Mouse (Mus musculus) T-helper 17 cell (primary cell): ENCODE measurements at regions not wholly inside any gene's neighbourhood (a gene's known extent, or its start where the extent isn't known, plus 50 kb on each side); places are given as distances from the start of the nearest gene placed in this dataset.
"Not testable (repeated sequence)": the region's sequence is repeated elsewhere in the genome, so short reads cannot be mapped to it uniquely, and the experiment has no call there.

Experiments used
- in situ Hi-C, 2 experiments: fragments of 300-600 bp; cut with MboI, MseI; formaldehyde crosslinking; loops; 1 replicate in 1 of 2; 2 replicates in 1 of 2; pipeline ENCODE4 v1.15.1; 2025; ENCODE audit warnings: high pct_unique_total_duplicates in 2 of 2

DNA sequence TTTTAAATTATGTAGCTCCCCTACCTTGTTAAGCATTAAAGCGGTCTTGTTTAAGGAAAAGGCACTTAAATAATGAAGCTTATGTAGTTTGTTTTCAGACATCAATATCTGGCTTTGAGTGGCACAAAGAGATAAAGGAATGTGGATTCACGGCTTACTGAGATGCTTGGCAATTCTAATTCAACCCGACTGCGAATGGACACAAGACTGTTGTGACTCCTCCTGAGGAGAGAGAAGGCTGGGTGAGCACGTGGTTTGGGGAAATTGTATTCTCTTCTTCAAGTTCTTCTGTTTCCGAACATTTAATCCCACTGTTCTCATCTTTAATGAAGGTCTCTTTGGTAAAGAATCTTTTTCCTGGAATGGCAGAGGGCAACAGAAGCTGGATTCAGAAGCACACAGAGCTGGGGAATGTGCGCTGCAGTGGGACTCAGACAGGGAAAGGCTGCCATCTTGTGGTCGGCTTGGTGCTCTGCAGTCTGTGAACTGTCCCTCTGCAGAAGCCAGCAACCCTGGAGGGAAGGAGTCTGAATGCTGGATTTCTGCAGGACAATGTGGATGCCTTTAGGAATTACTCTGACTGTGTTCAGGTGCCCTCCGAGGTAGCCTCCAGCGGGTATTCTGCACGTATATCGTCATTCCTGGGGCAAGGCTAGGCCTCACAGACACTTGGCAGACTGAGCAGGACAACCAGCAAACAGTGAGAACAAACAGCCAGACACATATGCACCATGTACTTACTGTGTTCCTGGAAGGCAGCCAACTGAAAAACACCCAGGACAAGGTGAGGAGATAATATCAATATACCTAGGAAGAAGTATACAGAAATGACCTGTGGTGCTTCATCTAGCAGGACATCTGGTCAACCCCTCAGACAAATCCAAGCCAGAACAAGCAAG, 54.0 kb upstream of the Pax1 start:
- in situ Hi-C loops: loop anchor here in 1 of 2 experiments (10.0 kb wide), 2 partner anchors 353 to 1777 kb away; no protein-coding TSS in a partner anchor

DNA sequence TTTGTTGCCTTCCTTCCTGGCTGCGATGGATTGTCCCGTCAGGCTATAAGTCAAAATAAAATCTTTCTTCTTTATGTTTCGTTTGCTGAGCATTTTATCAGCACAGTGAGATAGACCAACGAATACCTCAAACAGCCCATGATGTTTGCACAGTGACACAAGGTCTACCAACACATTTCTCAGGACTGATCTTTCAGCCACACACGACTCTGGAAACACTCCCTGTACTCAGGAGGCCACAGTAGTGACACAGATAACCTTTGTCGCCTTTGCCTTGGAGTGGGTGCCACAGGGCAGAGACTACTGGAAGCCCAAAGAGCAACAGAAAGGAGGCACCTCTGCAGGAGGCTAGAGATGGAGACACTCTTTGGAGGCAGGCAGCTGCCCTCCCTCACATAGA, 55.0 kb upstream of the Pax1 start:
- in situ Hi-C loops: loop anchor here in 1 of 2 experiments (10.0 kb wide), 2 partner anchors 352 to 1778 kb away; no protein-coding TSS in a partner anchor

DNA sequence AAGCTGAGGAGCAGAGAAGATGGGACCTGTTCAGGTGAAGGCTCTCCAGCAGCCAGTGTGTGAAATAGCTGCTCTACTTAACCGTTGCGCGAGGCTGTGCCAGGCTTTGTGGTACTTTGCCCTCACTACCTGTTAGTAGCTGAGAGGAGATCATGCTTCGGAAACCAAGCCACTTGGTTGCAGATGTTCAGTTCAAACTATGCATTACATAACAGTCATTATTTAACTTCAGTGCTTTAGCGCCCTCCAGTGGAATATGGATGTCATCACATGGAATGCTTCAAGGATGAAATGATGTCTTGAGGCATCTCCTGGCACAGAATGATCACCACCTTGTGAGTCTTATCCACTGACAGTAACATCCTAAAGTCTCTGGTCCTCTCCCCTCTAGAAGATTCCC, 56.5 kb upstream of the Pax1 start:
- in situ Hi-C loops: loop anchor here in 1 of 2 experiments (10.0 kb wide), 2 partner anchors 350 to 1780 kb away; no protein-coding TSS in a partner anchor

DNA sequence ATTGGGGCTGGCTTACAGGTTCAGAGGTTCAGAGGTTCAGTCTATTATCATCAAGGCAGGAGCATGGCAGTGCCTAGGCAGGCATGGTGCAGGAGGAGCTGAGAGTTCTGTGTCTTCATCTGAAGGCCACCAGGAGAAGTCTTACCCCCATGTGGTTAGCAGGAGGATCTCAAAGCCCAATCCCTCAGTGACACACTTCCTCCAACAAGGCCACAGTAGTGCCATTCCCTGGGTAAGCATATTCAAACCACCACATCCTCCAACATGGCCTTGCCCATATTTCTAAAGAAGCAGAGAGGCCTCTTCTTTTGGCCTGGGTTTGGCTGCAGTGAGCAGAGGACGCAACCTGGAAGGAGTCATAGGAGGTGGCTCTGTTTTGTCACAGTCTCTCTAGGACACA, 61.2 kb upstream of the Pax1 start:
- in situ Hi-C loops: loop anchor here in 1 of 2 experiments (10.0 kb wide), 2 partner anchors 346 to 1784 kb away; no protein-coding TSS in a partner anchor

DNA sequence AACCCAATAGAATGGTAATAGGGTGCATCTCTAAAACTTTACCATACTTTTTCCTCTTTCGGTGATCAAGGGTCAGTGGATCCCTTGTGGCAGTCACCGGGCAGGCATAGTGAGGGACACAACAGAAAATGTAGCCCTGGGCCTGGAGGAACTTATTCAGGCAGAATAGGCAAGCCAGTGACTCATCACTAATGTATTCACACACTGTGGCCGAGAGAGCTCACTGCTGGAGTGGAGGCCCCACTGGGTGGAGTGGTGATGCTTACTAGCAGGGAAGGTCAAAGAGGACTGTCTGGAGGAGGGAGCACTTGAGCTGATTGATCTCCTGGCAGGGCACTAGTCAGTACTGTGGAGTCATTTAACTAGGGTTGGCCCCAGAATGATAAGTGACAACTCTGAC, 62.4 kb upstream of the Pax1 start:
- in situ Hi-C loops: no loop called here

DNA sequence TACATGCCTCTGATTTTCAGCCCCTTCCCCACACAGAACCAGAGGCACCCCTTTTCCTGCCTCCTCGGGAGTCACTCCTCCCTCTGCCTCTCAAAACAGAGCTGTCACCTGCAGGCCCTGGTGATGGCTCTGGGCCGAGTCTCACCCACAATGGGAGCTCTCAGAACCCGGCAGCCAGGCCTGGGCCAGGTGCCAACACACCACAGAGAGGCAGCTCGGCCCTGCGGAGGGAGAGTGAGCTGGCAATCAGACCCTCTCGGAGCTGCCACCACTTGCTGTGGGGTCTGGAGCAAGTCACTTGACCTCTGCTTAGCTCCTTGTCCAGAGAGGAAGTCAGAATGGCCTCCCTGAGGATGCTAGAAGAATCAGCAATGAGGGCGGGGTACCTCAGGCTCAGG, 63.2 kb upstream of the Pax1 start:
- in situ Hi-C loops: no loop called here

DNA sequence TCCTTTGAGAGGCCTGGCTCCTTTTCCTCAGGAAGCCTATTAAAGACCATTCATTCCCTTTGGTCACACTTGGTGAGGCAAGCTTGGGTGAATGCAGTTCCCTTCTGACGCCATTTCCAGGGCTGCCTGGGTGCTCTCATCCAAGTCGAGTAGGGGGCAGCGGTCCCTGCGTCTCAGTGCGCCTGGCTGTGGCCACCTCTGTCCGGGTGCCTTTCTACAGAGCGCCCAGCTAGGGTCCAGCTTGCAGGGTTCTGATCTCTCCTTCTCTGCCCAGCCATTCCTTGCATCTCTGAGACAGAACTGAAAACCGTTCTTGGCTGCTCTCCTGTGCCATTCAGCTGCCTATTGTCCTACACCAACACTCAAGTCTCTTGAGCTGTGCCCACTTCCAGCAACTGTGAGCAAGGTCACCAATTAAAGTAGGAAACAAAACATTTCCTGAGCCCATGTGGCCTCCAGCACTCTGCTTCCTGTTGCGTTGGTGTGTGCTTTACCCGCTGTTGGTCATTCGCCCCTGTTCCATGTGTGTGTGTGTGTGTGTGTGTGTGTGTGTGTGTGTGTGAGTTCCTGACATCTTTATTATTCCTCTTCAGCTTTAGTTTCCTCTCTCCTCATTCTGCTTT, 63.7 kb upstream of the Pax1 start:
- in situ Hi-C loops: no loop called here

DNA sequence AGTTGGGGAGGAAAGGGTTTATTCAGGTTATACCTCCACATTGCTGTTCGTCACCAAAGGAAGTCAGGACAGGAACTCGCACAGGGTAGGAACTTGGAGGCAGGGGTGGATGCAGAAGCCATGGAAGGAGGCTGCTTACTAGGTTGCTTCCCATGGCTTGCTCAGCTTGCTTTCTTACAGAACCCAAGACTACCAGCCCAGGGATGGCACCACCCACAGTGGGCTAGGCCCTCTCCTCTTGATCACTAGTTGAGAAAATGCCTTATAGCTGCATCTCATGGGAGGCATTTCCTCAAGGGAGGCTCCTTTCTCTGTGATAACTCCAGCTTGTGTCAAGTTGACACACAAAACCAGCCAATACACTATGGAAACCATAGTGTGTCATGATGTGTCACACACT, 66.8 kb upstream of the Pax1 start:
- in situ Hi-C loops: not testable (repeated sequence)

DNA sequence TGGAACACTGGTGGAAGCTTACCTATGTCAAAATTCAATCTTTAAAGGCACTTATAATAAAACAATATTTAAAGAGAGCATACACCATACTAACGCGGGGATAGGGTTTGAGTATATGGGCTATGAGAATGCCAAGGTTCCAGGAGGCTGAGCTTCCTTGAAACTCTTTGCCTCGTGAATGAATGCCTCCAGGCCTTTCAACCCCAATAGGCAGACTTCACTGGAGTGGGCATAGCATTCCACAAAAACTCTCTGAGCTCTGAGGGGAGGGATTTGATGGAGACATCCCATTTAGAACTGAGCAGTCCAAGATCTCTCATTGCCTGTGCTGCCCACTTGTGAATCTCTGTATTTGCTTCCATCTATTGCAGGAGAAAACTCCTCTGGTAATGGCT, 68.4 kb upstream of the Pax1 start:
- in situ Hi-C loops: no loop called here

DNA sequence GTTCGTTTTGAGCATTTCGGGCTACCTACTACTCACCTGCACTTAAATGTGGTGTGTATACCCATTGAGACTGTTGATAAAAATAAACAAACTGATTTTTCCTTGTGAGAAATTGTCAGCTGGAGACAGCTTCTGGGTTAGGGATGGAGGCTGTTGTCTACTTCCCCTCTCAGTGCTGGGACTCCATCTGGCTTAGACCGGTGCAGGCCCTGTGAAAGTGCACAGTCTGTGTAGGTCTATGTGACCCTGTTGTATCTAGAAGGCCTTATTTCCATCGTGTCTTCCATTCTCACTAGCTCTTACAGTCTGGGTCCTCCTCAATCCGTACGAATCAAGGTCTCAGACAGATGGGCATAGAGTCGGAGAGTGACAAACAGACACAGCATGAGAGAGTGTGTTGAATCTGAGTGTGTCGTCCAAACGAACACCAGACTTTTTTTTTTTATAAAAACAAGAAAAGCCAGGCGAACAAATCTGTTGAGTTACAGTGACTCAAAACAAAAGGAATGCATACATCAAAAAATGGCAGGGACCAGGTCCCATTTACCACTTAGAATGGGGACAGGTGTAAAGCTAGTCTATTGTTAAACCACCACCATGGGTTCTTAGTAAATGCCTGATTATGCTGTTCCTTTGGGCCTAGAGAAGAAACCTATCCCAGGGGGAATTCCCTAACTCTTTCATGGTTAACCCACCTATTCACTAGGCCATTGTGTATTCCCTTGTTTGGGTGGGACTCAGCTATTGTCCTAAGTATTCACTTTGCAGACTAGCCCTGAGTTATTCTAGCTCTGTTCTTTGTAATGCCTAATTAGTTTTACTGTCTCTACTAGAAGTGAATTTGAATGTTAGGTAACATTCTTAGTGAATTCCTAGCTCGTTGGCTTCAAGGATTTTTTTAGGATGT, 69.1 kb upstream of the Pax1 start:
- in situ Hi-C loops: no loop called here

DNA sequence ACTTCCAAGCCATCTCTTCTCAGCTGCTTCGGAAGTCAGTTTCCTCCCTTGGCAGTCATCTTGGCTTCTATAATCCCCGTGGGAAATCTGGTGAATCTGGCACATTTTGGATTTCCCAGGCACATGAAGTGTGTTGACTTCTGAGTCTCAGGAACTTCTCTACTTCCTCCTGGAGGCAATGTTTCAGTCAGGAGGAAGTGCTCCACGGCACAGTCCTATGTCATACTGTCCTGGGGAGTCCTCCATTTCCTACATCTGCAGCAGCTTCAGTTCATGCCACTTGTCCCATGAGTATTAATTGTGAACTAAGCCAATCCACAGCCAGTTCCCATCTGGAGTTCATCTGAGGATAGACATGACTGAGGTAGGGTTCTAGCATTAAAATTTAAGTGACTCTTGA, 78.3 kb upstream of the Pax1 start:
- in situ Hi-C loops: no loop called here

DNA sequence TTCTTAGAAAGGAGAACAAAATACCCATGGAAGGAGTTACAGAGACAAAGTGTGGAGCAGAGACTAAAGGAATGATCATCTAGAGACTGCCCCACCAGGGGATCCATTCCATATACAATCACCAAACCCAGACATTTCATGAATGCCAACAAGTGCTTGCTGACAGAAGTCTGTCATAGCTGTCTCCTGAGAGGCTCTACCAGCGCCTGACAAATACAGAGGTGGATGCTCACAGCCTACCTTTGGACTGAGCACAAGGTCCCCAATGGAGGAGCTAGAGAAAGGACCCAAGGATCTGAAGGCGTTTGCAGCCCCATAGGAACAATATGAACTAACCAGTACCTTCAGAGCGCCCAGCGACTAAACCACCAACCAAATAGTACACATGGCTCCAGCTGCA, 83.6 kb upstream of the Nkx2-2 start:
- in situ Hi-C loops: no loop called here

DNA sequence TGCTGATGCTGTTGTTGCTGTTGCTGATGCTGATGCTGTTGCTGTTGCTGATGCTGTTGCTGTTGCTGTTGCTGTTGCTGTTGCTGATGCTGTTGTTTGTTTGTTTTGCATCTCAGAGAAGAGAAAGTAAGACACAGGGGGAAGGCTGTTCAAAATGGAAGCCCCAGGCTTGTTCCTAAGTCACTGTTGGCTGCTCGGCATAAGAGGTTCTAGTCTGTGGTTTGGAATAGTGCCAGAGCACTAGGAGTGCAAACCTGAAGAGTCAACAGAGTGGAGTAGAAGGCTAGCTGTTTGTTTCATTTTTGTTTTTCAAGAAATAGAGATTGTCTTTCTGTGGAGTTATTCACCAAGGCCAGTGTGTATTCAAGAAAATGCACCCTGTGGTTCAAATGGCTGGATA, 75.1 kb upstream of the Nkx2-2 start:
- in situ Hi-C loops: no loop called here

DNA sequence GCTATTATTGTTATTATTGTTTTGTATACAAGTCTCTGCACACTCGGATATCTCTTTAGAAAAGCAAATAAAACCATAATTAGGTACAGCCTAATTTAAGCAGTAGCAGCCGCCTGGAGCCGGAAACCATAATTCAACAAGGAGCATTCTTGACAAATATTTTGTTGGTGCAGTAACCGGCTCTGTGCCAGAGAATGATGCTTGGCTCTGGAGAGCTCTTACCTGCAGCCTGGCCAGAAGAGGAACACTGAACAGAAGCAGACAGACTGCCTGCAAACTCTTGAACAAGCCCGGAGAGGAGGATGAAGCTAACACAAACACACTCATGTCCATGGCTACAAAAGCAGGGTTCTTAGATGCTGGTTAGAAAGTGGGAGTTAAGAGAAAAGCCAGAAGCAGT, 73.9 kb upstream of the Nkx2-2 start:
- in situ Hi-C loops: no loop called here

DNA sequence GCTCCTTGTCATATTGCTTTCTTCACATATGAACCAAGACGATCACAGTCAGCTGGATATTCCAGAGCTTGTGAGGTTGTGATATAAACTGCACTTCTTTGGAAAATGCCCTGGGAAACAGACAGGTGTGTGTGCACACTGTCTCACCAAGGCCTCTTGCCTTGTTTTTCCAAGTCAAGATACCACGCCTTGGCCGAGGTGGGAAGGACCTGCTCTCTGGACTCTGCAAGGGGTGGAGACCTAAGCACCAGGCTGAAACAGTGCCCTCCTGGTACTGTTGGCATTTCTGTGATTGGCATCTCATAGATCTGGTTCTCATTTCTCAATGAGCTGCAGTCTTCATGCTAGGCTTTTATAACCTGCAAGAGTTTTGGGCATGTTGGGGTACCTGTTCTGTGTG, 73.2 kb upstream of the Nkx2-2 start:
- in situ Hi-C loops: no loop called here

DNA sequence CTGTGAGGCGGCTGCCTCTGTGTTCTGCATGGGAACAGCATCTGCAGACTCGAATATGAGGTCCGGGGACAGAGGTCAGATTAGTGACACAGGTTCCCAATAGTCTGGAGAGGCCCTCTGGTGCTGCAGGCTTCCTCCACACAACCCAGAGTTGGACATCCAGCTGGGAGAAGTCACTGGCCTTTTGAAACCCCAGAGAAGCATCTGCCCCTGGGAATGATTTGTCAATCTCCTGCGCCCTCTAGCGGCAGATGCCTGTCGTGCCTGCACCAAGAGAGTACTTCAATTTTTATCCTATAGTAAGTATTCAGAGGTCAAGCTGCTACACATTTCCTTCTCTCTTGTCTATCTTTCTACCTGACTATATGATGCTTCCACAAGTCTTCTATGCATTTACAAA, 62.7 kb upstream of the Nkx2-2 start:
- in situ Hi-C loops: no loop called here

DNA sequence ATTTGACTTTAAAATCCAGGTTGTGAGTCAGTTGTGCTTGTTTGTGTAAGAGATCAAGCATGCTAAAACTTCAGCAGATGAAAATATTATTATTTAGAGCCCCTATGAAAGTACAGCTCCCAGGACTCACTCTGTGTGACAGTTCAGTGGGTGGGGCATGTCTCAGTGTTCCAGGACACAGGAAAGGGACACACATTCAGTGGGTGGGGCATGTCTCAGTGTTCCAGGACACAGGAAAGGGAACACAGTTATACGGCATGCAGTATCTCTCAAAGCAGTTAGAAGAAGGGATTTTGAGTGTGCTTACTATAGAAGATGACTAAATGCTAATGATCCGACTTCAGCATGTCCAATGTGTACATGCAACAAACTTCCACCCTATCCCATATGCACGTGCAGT, 60.9 kb upstream of the Nkx2-2 start:
- in situ Hi-C loops: no loop called here

DNA sequence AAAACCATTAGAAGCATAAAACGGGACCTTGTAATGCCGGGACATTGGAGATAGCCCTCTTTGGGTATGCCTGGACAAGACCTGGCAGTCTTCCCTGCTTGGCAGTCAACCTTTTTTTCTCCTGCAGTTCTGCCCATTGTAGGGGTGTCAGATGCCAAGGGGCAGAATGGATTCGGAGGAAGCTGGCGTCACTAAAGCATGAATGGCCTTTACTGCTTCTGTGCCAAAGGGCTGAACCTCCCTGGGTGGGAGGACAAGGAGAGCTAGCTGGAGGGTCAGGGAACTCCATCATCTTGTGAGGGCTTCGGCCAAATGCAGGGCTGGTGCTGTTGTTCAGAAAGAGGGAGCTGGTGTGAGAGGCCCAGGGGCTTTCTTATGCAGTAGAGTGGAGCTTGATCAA, 60.1 kb upstream of the Nkx2-2 start:
- in situ Hi-C loops: no loop called here

DNA sequence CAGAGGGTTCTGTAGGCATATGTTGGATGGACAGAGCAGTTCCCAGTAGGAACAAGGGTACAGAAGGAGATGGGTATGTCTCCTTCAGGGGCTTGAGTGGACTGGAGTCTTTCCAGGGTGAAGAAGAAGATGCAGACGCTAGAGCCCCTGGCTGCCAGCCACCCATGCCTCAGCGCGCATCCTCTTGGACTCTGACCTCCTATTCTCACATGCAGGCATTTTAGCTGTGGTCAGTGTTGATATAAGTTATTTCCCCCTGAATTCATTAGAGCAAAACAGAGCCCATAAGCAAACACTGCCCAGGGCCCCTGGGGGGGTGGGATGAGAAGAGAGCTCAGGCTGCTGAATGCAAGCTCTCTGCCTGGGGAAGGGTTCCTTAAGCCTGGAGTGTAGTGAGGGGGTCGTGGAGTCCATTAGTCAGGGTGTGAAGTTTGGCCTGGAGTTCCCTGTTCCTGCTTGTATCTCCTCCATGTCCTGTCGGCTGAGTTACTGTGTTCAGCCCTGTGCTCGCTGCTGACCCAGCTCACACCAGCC, 54.0 kb upstream of the Nkx2-2 start:
- in situ Hi-C loops: no loop called here

DNA sequence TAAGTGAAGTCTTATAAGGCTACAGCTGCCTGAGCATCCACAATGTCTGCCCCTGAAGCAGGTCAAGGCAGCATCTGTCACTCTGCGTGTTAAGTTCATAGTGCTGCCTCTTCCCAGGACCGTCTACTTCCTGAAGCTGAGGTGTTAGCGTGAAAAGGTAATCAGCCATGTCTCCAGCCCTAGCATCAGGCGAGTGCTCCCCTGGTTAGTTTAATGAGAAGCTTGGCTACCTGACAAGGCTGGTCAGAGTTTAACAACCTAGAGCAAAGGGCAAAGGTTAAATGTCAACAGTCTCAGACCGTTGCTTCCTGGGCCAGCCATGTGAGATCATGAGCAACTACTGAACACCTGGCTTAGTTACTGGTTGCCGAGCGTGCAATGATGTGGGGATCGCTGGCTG, 53.2 kb upstream of the Nkx2-2 start:
- in situ Hi-C loops: no loop called here

DNA sequence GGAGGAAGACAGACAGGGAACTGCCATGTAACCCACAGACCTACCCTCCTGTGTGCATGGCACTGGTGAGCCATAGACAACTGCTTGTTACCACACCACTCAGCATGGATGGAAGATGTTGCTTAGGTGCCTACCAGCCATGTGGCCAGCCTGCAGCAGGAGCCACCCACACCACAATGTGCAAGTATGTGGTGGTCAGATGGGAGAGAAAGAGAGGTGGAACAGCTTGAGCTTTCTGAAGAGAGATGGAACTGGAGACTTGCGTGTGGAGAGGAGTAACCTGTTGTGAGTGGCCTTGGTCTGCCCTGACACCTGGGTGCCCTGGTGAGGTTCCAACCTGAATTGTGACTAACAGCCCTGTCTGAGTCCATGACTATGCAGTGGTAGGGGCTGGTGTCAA, 50.4 kb upstream of the Nkx2-2 start:
- in situ Hi-C loops: no loop called here
